Mouse (Mus musculus) spleen, postnatal 36 days (tissue): ENCODE results near the gene Phactr3.
"Not testable (repeated sequence)": the region's sequence is repeated elsewhere in the genome, so short reads cannot be mapped to it uniquely, and the experiment has no call there.

Source experiments
- DNase-seq, 2 experiments: peaks; one replicate each; pipeline ENCODE4 v3.0.0; 2022; ENCODE audit warnings: low spot score in 2 of 2, mixed read lengths in 1 of 2

Gene Phactr3

DNA sequence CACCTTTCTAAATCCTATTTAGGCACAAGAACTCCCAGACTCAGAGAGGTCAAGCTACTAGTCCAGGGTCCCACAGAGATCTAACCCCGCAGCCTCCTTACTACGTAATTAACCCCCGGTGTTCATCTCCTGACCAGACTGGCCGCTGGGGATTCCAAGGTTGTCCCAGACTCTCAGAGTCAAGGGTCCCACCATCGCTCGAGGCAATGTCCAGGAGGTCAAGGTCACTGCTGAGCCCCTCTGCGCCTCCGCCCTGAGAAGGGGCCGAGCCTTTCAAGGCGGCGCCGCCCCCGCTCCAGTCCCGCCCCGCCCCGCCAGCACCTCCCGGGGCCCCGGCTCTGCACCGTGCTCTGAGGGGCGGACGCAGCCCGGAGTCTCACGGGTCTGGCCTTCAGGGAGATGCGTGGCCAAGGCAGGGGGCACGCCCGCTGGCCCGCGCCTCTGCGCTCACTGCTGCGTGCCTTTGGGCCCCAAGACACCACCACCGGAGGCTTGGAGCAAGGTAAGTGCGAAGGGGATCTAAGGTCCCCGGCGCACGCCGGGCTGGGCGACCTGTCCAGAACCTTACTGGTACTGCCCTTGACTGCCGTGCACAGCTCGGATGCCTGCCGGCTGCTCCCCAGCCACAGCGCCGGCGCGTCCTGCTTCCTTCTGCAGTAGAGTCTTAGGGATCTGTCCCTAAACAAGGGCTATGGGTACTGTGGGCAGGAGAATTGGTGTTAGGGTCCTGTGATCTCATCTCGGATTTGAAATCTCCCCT, at the start of gene Phactr3:
Gene Phactr3, plus strand, starts transcription at position 175 of the 760 bp plus-strand sequence.
- no peak for DNase-seq

DNA sequence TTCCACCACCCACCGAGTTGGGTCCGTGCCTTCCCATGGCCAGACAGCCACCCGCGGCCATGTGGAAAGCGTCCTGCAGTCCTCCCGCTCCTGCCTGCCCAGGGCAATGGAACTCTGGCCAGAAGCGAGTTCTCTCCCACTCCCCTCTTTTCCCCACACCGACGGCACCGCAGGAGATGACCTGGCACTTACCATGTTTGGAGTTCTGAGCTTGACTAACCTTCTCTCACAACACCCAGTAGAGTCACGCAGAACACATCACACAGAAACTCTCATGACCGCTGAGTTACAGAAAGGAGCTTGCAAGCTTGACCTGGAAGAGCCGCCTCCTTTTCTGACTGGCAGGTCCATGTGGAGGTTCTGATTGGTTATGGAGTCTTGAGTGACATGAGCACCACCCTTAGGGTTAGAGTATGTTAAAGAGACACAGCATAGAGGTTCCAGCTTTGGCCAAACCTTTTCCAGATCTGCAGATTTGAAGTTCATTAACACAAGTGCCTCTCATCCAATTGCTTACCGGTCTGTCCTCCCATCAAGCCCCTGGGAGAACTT, 40.5 kb upstream of the Phactr3 start, which contains the start of gene Zfp931:
Gene Zfp931, minus strand, starts transcription at position 311 of the 552 bp plus-strand sequence.
- not testable (repeated sequence) for DNase-seq

DNA sequence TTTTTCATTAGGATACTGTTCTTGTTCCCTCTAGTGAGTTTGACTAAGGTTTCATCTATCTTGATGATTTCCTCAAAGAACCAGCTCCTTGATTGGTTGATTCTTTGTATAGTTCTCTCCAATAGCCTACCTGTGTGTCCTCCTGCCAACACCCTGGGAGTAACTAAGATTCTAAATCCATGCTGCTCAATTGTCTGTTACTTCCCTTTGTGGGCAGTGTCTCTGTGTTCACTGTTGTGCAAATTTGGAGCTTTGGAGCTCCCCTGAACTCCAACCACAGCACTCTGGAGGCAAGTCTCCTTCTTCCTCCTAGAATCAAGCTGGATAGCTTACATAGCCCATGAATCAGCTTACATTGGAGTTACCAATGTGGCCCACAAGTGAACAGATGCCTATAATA, 29.2 kb upstream of the Phactr3 start:
- no peak for DNase-seq

DNA sequence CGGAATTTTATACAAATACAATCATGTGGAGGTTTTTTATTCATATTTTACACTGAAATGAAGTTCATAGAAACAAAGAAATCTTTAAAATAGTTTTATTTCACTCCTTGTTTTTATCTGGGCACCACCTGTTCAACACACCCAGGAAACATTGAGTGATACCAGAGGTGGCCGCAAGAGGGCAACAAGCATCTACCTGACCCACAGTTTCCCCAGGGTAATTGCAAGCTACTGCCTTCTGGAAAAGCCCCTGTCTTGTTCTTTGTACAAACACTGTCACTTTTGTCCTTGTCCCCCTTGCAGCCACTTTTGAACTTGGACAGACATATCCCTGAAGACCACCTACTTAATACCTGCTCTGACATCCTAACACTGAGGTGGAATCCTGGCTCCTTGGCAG, 20.8 kb upstream of the Phactr3 start:
- DNase-seq = peak in 1 of 2 experiments; percentile 6

DNA sequence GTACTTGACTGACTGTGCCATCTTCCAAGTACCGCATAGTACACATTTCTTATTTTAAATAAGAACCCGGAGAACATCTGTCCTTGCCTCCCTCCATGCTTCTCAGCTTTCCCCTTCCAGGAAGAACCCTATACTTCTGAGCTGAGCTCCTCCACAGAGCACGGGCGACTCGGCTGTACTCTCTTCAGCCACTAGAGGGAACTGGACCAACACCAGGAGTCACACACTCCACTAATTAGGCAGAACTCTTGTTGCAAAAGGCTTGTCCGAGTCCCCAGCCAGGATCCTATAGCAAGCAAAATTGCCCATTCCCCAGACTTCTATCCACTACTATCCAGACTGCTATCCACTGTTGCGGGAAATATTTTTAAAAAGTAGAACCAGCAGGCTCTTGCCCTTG, 16.8 kb upstream of the Phactr3 start:
- no peak for DNase-seq

DNA sequence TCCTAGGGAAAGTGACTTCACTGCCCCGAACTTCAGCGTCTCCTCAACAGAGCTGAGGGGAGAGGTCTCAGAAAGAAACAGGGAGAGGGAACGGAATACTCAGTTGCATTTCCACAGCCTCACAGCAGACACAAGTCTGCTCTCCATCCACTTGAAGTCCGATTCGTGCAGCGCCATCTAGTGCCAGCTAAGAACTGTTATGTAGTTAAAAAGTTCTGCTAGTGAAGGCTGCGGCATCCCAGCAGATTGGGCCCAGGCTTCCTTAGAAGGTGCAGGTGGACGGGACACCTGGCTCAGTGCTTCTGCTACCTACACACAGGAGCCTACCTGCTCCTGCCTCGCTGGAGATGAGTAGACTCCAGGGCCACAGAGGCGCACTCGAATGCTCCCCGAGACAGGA, 829 bp upstream of the Phactr3 start:
- DNase-seq = no peak

DNA sequence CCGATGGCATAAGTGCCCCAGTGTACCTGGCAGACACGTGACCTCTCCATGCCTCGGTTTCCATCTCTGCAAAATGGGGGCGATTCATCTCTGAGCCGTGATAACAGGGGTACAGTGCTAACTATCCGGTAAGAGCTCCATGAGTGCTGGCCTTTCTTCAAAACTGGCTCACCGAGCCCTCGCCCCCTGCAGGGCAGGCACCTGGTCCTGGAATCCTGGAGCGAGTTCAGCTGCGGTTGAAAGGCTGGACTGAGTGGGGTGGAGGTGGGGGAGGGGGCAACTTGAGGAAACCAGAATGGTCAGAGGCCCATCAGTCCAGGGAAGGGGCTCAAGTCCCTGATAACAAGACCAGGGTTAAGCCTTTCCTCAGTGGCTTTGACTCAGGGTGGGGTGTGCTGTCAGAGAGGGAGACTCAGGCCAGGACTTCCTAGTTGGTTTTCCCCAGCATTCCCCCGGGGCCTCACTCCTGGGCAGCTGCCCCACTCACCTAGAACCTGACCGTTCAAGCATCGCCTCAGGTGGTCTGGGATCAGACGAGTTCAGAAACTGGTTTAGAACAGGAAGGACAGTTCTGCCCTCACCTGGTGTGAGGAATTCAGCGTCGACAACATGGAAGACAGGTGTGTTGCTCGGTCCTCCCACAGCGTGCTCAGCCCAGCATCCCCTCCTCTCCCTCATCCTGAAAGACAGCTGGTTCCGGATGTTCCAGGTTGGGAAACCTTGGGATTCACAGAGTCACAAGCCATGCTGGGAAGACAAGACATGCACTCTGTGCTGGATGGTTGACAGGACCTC, 983 bp downstream of the Phactr3 start:
- no peak for DNase-seq

DNA sequence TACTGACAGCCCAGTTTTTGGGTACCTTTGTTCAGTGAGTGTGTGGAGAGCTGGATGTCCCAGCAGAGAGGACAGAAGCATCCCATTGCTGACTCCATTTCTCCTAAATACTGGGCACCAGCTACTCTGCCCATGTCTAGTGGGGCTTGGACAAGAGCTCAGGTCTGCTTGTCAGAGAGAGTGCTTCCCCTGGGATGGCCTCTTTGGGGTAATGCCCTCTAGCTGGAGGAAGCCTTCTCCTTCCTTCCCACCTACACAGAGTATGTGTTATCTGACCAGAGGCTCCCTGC, 1.5 kb downstream of the Phactr3 start:
- no peak for DNase-seq

DNA sequence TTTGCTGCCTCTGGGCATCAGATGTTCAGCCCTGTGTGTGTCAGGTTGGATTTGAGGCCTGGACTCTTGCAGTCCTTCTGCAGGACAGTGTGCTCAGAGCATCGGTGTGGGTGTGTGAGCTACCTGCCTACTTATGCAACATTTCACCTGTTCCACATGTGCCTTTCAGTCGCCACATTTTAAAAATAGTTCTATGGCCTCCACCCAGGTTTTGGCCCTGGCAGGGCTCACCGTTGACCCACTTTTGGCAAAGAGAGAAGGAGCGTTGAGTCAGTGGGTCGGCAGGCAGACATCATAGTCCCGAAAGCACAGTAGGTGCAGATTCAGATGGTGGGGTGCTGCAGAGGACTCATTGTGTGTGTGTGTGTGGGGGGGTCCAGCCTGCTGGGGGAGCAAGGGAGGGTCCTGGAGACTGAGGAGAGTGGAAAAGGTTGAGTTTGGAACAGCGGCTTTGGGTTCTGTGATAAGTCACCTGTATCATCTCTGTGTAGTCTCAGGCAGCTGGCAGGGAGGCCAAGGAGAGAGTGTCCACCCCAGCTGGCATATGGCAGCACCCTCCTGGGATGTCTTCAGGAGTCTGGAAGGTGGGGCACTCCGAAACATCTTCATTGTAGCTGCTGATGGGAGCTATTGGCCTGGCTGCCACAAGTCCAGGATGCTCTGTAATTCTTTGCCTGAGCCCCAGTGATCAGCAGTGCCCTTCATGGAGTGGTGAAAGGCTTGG, 2.0 kb downstream of the Phactr3 start:
- no peak for DNase-seq

DNA sequence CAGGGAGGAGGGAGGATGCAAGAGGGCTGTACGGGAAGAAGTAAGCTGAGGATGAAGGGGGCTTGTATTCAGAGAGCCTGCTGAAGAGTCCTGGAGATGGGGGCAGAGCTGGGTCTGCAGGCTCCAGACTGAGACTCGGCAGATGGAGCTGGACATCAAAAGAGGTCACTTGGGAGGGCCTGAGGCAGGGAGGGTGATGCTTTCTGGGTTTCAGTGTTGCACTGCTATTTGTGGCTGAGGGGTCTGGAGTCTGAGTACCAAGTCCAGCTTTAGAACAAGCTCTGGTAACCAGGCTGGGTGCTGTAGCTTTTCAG, 2.6 kb downstream of the Phactr3 start:
- DNase-seq = no peak

DNA sequence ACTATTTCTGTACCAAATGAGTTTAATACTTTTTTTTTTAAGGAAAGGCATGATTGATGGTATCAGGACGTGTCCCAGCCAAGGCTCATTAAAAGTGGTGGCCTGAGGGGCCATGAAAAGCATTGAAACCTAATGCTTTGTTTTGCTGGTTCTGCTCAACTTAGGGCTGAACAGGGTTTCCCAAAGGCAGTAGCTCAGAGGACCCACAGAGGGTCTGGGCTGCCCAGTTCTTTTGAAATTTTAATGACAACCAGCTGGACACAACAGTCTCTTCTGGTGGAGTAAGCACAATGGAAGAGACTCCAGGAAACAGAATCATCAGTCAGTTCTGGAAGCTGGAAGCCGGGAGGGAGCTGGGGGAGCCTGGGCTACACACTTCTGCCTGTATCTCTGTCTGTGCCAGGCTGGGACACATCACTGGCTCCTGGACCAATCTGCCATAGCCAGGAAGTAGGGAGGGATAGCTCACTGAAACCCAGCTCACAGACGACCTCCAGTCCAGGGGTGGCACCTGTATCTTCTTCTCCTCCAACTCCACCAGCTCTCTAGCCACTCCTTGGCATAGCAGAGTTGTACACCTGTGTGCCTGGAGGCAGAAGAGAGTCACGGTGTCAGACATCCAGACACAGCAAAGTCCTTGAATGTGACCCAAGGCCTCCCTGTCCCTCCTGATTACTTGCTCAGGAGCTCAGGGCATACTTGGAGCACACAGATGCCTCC, 3.3 kb downstream of the Phactr3 start:
- no peak for DNase-seq

DNA sequence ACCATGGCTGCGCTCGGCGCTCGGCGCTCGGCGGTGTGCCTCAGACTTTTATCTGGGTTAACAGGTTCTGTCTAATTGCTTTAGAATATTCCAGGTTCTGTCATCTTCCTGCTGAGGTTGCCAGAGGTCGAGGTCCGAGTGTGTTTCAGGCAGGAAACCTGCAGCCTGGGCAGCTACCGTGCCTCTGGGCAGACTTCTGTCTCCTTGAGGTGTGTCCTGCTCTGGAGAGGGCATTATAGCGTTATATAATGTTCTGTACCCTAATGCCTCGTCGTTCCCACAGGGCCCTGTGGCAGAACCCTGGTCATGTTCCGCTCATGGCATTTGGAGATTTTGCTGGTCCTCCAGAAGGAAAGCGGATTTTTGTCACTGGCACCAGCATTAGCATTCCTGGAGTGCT, 4.7 kb downstream of the Phactr3 start:
- DNase-seq = no peak

DNA sequence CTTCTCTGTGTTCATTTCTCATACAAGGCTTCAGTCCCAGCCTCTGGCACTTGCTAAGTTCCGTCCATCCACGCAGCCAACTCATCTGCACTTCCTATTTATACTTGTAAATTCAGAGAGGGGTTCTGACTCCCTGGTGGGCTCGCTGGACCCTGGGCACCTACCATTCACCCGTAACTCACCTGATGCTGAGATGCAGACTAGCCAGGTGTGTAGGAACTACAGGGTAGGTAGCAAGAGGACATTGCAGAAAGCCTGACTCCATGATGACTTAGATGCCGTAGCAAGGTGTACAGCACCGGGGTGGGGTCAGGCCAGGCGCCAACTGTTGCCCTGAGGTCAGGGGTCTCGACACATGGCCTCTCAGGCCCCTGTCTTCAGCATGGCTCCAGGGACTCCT, 6.7 kb downstream of the Phactr3 start:
- DNase-seq = no peak

DNA sequence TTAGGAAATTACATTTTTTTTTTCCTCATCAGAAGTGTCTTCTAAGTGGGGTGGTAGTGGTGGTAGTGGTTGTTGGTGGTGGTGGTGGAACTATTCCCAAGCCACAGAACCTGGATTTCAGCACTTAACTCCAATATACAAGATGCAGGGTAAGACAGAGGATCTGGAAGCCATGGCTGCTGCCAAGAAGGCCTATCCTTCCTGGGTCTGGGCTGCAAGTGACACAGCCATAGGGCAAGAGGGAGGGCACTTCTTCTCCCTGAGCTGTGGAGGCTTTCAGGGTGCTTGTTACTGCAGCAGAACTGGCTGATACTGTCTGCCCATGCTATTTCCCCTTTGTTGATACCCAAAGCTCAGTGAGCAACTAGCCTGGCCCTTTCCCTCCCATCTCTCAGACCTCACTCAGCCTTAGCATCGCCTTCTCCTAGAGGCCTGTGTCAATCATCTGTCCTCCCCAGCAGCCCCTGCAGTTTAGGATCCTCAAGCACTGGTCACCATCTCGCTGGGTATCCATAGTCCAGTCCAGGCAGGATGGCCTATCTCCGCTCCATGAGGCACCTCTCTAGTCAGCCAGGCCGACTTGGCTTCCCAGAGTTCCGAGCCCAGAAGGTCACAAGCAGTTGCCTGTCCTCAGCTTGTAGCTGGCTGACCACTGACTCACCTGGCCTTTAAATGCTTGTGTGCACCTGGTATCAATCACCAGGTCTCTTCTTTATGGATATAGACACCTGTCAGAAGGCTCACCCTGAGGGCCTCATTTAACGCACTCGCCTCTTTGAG, 7.5 kb downstream of the Phactr3 start:
- no peak for DNase-seq

DNA sequence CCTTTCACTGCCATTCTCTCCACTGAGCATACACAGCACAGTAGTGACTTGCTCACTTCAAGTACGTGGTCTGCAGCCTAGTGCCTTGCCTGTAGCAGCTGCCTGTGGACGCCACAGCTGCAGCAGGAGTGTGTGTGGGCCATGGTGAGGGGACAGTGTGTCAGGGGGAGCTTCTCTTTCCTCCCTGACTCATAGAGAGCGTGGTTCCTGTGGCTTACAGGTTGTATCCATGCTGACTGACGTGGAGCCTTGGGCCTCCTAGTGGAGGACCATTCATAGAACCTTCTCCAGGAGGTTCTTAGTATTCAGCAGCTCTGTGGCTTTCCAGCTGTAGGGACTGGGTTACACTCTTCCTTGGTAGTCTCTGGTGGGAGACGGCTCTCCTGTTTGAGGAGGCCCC, 9.8 kb downstream of the Phactr3 start:
- no peak for DNase-seq

DNA sequence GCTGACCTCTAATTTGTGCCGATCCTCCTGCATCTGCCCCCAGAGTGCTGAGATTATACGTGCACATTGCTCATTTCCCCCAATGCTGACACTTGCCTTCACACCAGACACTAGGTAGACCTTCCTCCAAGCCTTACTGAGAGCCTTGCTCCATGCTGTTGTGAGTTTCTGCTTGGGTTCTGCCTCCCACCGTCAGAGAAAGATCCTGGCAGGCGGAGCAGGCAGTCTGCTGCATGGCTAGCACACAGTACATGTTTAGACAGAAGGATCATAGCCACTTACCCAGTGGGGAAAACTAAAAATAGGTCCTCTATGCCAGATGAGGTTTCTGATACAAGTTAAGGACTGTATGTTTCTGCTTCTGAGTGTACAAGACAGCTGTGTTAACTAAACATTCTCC, 10.4 kb downstream of the Phactr3 start:
- DNase-seq = no peak

DNA sequence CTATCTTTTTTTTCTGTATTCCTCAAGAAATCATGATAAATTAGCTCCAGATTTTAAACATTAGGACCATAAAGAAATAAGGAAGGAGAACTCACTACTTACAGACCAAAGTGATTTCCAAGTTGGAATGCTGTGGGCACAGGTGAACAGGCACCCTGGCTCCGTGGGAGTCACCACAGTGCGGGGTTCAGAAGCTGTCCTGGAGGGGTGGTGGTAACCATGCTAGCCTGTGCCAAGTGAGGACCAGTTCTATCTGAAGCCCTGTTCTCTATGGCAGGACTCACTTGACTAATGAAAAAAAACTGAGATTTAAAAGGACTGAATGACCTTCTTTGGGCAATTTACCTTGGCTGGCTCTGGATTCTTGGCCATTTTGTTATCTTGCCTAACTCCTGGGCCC, 10.9 kb downstream of the Phactr3 start:
- no peak for DNase-seq

DNA sequence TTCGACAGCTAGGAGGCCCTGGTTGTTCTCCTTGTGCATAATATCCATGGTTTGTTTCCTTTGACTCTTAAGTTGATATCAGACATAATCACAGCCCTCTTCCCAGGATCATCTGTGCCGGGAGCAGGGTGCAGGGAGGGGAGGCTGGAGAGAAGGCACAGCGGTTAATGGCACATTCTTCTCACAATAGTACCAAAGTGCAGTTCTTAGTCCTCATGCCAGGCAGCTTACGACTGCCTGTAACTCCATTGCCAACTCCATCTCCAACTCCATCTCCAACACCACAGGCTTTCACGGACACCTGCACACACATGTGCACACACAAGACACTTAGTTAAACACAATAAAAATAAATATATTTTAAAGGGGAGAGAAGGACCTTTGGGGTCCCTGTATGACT, 11.8 kb downstream of the Phactr3 start:
- no peak for DNase-seq

DNA sequence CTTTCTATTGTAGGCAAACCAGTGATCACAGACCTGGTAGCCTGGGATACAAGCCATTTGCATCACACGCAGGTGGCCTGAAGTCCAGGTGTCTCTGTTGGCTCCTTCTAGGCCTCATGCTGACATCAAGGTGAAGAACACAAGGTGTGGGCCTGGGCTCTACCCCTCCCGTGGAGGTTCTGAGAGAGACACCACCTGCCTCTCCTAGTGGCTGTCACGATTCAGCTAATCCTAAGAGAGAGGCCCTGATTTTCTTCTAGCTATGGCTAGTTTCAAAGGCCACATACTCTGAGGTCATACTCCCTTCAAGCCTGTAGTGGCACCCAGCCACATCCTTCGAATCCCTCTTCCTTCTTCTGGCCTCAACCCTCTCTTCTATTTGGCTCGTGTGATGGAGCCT, 12.2 kb downstream of the Phactr3 start:
- DNase-seq = no peak

DNA sequence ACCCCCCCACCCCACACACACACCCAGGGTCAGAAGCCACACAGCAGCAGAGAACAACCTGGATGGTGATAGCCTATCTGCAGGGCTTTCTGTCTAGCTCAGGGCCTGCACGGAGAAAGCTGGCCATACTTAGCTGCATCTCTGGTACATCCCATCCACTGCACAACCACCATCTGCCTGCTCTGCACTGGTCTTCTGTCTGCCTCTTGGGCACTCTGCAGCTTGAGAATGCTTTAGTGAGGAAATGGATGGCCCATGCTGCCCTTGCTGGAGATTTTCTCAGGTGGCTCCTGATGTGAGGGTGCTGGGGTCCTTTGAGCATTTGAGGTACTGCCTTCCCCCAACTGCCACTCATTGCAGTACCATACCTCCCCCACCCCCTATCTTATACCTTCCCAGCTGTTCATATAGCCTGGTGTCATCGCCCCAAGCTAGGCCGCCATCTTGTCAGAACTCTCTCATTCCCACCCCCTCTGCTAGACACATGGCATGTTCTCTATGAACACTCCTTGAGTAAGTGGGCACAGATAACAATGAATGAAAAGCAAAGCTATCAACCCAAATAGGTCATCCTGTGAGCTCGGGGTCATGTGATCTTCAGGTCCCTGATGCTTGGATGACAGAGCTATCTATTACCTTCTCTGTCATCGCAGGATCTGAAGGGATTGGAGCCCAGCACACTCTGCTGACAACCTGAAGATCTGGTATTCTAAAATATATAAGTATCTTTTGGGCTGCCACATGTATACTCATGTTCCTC, 13.0 kb downstream of the Phactr3 start:
- no peak for DNase-seq
